31 mouse cellular contexts compared by ENCODE assay signal in the genomic region with DNA sequence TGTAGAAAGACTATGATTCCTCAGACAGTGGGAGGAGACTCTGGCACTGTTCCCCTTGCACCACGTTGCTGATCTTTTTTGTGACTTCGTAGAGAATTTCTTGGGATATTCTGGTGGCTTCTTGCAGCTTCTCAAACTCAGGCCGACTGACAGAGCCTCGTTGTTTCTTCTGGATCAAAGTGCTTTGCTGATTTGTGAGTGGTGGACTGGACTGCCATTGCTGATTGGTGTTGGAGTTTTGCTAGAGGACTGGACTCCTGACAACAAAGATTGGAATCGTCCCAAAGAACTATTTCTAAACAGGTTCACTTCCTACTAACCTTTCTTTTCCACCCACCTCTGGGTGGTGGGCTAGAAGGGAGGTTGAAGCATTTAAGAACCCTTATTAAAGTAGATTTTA.
"Had no signal": no experiment of that assay in that cellular context is flagged by ENCODE, and none has a peak within 500 bp of the region (broad histone marks: within the 10 kb centered on the region; RNA-seq: fewer than 3 reads in every experiment).

No protein-coding gene starts in this region.

- H3K4me2 ChIP-seq: limb, embryonic 12.5 days; limb, embryonic 13.5 days; limb, embryonic 15.5 days; liver, embryonic 12.5 days; liver, embryonic 13.5 days; liver, embryonic 15.5 days; lung, embryonic 14.5 days; lung, embryonic 15.5 days; midbrain, embryonic 11.5 days; midbrain, embryonic 12.5 days; midbrain, embryonic 13.5 days; midbrain, embryonic 15.5 days; neural tube, embryonic 12.5 days had no signal

- DNase-seq: left cerebral cortex, postnatal 4 days; liver; liver, embryonic 13.5 days; liver, postnatal 0 days; lung, adult 18-20 months; lung, adult 2 months; lung, embryonic 14.5 days; lung, postnatal 10 days; lung, postnatal 14 days; lung, postnatal 36 days; lung, postnatal 4 days; midbrain, embryonic 14.5 days had no signal

- ATAC-seq: liver, embryonic 12.5 days; liver, postnatal 0 days; lung, postnatal 0 days; midbrain, embryonic 13.5 days; midbrain, embryonic 15.5 days; midbrain, embryonic 16.5 days had no signal

- H3K4me3 ChIP-seq: limb, embryonic 10.5 days; limb, embryonic 12.5 days; limb, embryonic 13.5 days; limb, embryonic 15.5 days; liver, embryonic 12.5 days; liver, embryonic 13.5 days; liver, embryonic 15.5 days; lung, embryonic 15.5 days; megakaryocyte, embryonic 14.5 days; midbrain, embryonic 10.5 days; midbrain, embryonic 12.5 days; midbrain, embryonic 13.5 days; midbrain, embryonic 15.5 days; myocyte; neural tube, embryonic 12.5 days had no signal

- H3K27ac ChIP-seq: limb, embryonic 10.5 days; limb, embryonic 12.5 days; limb, embryonic 13.5 days; limb, embryonic 15.5 days; liver, embryonic 12.5 days; liver, embryonic 13.5 days; liver, embryonic 14.5 days; liver, embryonic 15.5 days; lung, embryonic 15.5 days; macrophage; midbrain, embryonic 10.5 days; midbrain, embryonic 12.5 days; midbrain, embryonic 13.5 days; midbrain, embryonic 15.5 days; neural tube, embryonic 12.5 days had no signal

- H3K27me3 ChIP-seq: limb, embryonic 12.5 days; limb, embryonic 13.5 days; limb, embryonic 15.5 days; liver, embryonic 12.5 days; liver, embryonic 13.5 days; liver, embryonic 15.5 days; lung, embryonic 15.5 days; megakaryocyte, embryonic 14.5 days; midbrain, embryonic 12.5 days; midbrain, embryonic 13.5 days; midbrain, embryonic 15.5 days; neural tube, embryonic 12.5 days had no signal

- H3K9me3 ChIP-seq: limb, embryonic 10.5 days; limb, embryonic 12.5 days; limb, embryonic 13.5 days; limb, embryonic 15.5 days; liver, embryonic 12.5 days; liver, embryonic 13.5 days; liver, embryonic 15.5 days; lung, embryonic 15.5 days; megakaryocyte, embryonic 14.5 days; midbrain, embryonic 10.5 days; midbrain, embryonic 12.5 days; midbrain, embryonic 13.5 days; midbrain, embryonic 15.5 days; neural tube, embryonic 12.5 days had no signal

- H3K36me3 ChIP-seq: liver, embryonic 15.5 days; lung, embryonic 15.5 days; midbrain, embryonic 15.5 days had no signal

- H3K4me1 ChIP-seq: limb, embryonic 10.5 days; limb, embryonic 12.5 days; limb, embryonic 15.5 days; midbrain, embryonic 10.5 days; midbrain, embryonic 12.5 days; midbrain, embryonic 15.5 days; neural tube, embryonic 12.5 days had no signal

- H3K9ac ChIP-seq: limb, embryonic 12.5 days; limb, embryonic 13.5 days; limb, embryonic 15.5 days; liver, embryonic 12.5 days; liver, embryonic 13.5 days; liver, embryonic 14.5 days; liver, embryonic 15.5 days; liver, postnatal 0 days; lung, embryonic 14.5 days; lung, embryonic 15.5 days; midbrain, embryonic 12.5 days; midbrain, embryonic 13.5 days; midbrain, embryonic 15.5 days; neural tube, embryonic 12.5 days had no signal
